Mouse (Mus musculus) small intestine, adult 2 months (tissue): ENCODE data around the gene Limch1.

Experiments used
- CTCF ChIP-seq: fragments of 200-500 bp; IDR thresholded peaks from 2 replicates; pipeline ENCODE4 v1.5.1; 2012; ENCODE audit warnings: low read depth, mild to moderate bottlenecking, control low read depth, inconsistent platforms, low read length, moderate library complexity, mixed read lengths; ENCODE audit not compliant: insufficient replicate concordance, insufficient read length; ENCODE audit errors: extremely low read depth
- POLR2A ChIP-seq: fragments of 200-500 bp; IDR thresholded peaks from 2 replicates; pipeline ENCODE4 v1.6.1; 2012; ENCODE audit warnings: low read depth, mild to moderate bottlenecking, control low read depth, inconsistent platforms, low read length, moderate library complexity

GRCm38 (mm10) chr5:66980862-66981261 lies 235.2 kb downstream of the Limch1 start:
- TF ChIP-seq CTCF, result no peak
- TF ChIP-seq POLR2A, result no peak
